Mouse (Mus musculus) embryonic facial prominence, embryonic 11.5 days (tissue): ENCODE data around the gene Utrn. TPM values are rescaled to one million over a fixed set of nuclear protein-coding genes. Genes with fewer than 3 reads are reported as not detected.

ENCODE experiments used
- ATAC-seq: fragments of 200-750 bp; cut with Nextera tagmentation; replicated peaks from 2 replicates; pipeline ENCODE4 v1.8.0; 2017; ENCODE audit warnings: low read depth; ENCODE audit not compliant: insufficient number of reproducible peaks, low FRiP score, low TSS enrichment
- DNase-seq: peaks from one replicate; pipeline ENCODE4 v3.0.0-alpha.2; 2015; ENCODE audit warnings: low spot score
- H3K27ac ChIP-seq: fragments of 300-500 bp; sonication (generic); replicated peaks from 2 replicates; pipeline ENCODE4 v1.5.1; 2014; ENCODE audit warnings: mild to moderate bottlenecking, low read depth, low read length, control low read depth
- H3K27me3 ChIP-seq: fragments of 300-500 bp; sonication (generic); 2 replicates; pipeline ENCODE4 v1.6.1; 2014; ENCODE audit warnings: mild to moderate bottlenecking, low read length, moderate library complexity, mixed read lengths; ENCODE audit not compliant: control insufficient read depth, insufficient read depth
- H3K36me3 ChIP-seq: fragments of 300-500 bp; sonication (generic); replicated peaks from 2 replicates; pipeline ENCODE4 v1.6.1; 2014; ENCODE audit warnings: low read depth, mild to moderate bottlenecking, low read length, moderate library complexity, mixed read lengths; ENCODE audit not compliant: control insufficient read depth, insufficient read depth
- H3K4me1 ChIP-seq: fragments of 300-500 bp; sonication (generic); 2 replicates; pipeline ENCODE4 v1.6.1; 2014; ENCODE audit warnings: low read length, mixed read lengths; ENCODE audit not compliant: control insufficient read depth, insufficient read depth
- H3K4me2 ChIP-seq: fragments of 300-500 bp; sonication (generic); 2 replicates; pipeline ENCODE4 v1.6.1; 2014; ENCODE audit warnings: low read depth, mild to moderate bottlenecking, control low read depth, low read length, moderate library complexity
- H3K4me3 ChIP-seq: fragments of 300-500 bp; sonication (generic); 2 replicates; pipeline ENCODE4 v1.5.1; 2014; ENCODE audit warnings: low read depth, low read length, control low read depth
- H3K9ac ChIP-seq: fragments of 300-500 bp; sonication (generic); replicated peaks from 2 replicates; pipeline ENCODE4 v1.6.1; 2014; ENCODE audit warnings: mild to moderate bottlenecking, control low read depth, low read length
- H3K9me3 ChIP-seq: fragments of 300-500 bp; sonication (generic); replicated peaks from 2 replicates; pipeline ENCODE4 v1.6.1; 2016; ENCODE audit warnings: mild to moderate bottlenecking, low read length, inconsistent platforms, mixed read lengths; ENCODE audit not compliant: control insufficient read depth
- WGBS: fragments of 180-500 bp; shearing (Covaris S2); extraction: QIAGEN DNeasy Blood & Tissue Kit; methylation state at CpG from one replicate; pipeline ENCODE4 v1.1.7; 2014; 5-methylcytosine and 5-hydroxymethylcytosine counted together
- polyA plus RNA-seq: library from polyadenylated mRNA; unstranded; fragments of >200 nt; fragmentation: Nextera tagmentation; extraction: Ambion mirVana; gene quantifications from 2 replicates; pipeline ENCODE4 v1.2.1, GENCODE M21; 2014

Gene Utrn
- polyA plus RNA-seq, 1 experiment from 2014 or later: 47.4 TPM

- H3K9ac ChIP-seq: no peak overlapping the region
- ATAC-seq: no peak
- no peaks in the 10 kb centered on the region for H3K4me1 ChIP-seq
- H3K27ac ChIP-seq: no peak overlapping the region
- DNase-seq: no peak
- no peak overlapping the region for H3K4me3 ChIP-seq
- 72% methylated on average over 3 of the region's 3 CpGs for WGBS
- no peak overlapping the region for H3K4me2 ChIP-seq
- no peaks in the 10 kb centered on the region for H3K27me3 ChIP-seq
- no peaks in the 10 kb centered on the region for H3K36me3 ChIP-seq
- no peaks in the 10 kb centered on the region for H3K9me3 ChIP-seq
These were observed 41.9 kb downstream of the Utrn start for GRCm38 (mm10) chr10:12827306-12827705.

GRCm38 (mm10) chr10:12826760-12827281, 42.3 kb downstream of the Utrn start:
- Histone ChIP-seq H3K4me3 (no peak overlapping the region), H3K4me1 (no peaks in the 10 kb centered on the region), H3K4me2 (no peak overlapping the region), H3K27ac (no peak overlapping the region), H3K36me3 (no peaks in the 10 kb centered on the region), H3K27me3 (no peaks in the 10 kb centered on the region), H3K9me3 (no peaks in the 10 kb centered on the region), H3K9ac (no peak overlapping the region)
- DNase-seq (peak; percentile 50), ATAC-seq (no peak; the same call in 1 of the 2 replicates)
- 66% methylated on average over 6 of the region's 6 CpGs for WGBS

GRCm38 (mm10) chr10:12824386-12824785, 44.8 kb downstream of the Utrn start:
- Histone ChIP-seq H3K4me3 (no peak overlapping the region), H3K36me3 (no peaks in the 10 kb centered on the region), H3K4me2 (no peak overlapping the region), H3K27ac (no peak overlapping the region), H3K9ac (no peak overlapping the region), H3K9me3 (no peaks in the 10 kb centered on the region), H3K4me1 (no peaks in the 10 kb centered on the region), H3K27me3 (no peaks in the 10 kb centered on the region)
- ATAC-seq (no peak), DNase-seq (no peak)
- 26% methylated on average over 4 of the region's 4 CpGs for WGBS

- Histone ChIP-seq H3K36me3 (no peaks in the 10 kb centered on the region), H3K4me3 (no peak overlapping the region), H3K27ac (no peak overlapping the region), H3K4me2 (no peak overlapping the region), H3K9ac (no peak overlapping the region), H3K9me3 (no peaks in the 10 kb centered on the region), H3K27me3 (no peaks in the 10 kb centered on the region), H3K4me1 (no peaks in the 10 kb centered on the region)
- 77% methylated on average over 15 of the region's 15 CpGs for WGBS
- ATAC-seq: no peak
- no peak for DNase-seq
These were observed 45.5 kb downstream of the Utrn start for GRCm38 (mm10) chr10:12823437-12824219.

GRCm38 (mm10) chr10:12820978-12821735, 48.0 kb downstream of the Utrn start:
- Histone ChIP-seq H3K4me3 (no peak overlapping the region), H3K4me1 (no peaks in the 10 kb centered on the region), H3K27ac (no peak overlapping the region), H3K27me3 (no peaks in the 10 kb centered on the region), H3K36me3 (no peaks in the 10 kb centered on the region), H3K4me2 (no peak overlapping the region), H3K9ac (no peak overlapping the region), H3K9me3 (no peaks in the 10 kb centered on the region)
- ATAC-seq (no peak), DNase-seq (no peak)
- WGBS: 89% methylated on average over 13 of the region's 13 CpGs

- no peak overlapping the region for H3K9ac ChIP-seq
- H3K4me2 ChIP-seq: no peak overlapping the region
- H3K9me3 ChIP-seq: no peaks in the 10 kb centered on the region
- no peak overlapping the region for H3K27ac ChIP-seq
- no peaks in the 10 kb centered on the region for H3K4me1 ChIP-seq
- ATAC-seq (no peak), DNase-seq (no peak)
- no peaks in the 10 kb centered on the region for H3K36me3 ChIP-seq
- H3K27me3 ChIP-seq: no peaks in the 10 kb centered on the region
- WGBS: 96% methylated on average over 6 of the region's 6 CpGs
- no peak overlapping the region for H3K4me3 ChIP-seq
These were observed 51.8 kb downstream of the Utrn start for GRCm38 (mm10) chr10:12817409-12817808.

- H3K4me3 ChIP-seq: no peak overlapping the region
- H3K4me1 ChIP-seq: no peaks in the 10 kb centered on the region
- no peak overlapping the region for H3K27ac ChIP-seq
- 91% methylated on average over 6 of the region's 6 CpGs for WGBS
- no peak for DNase-seq
- ATAC-seq: no peak
- H3K27me3 ChIP-seq: no peaks in the 10 kb centered on the region
- no peaks in the 10 kb centered on the region for H3K36me3 ChIP-seq
- no peaks in the 10 kb centered on the region for H3K9me3 ChIP-seq
- H3K4me2 ChIP-seq: no peak overlapping the region
- no peak overlapping the region for H3K9ac ChIP-seq
These were observed 52.6 kb downstream of the Utrn start for GRCm38 (mm10) chr10:12816530-12816929.

- no peak overlapping the region for H3K27ac ChIP-seq
- no peak for ATAC-seq
- H3K9ac ChIP-seq: no peak overlapping the region
- WGBS: 90% methylated on average over 7 of the region's 7 CpGs
- DNase-seq: no peak
- no peaks in the 10 kb centered on the region for H3K36me3 ChIP-seq
- no peaks in the 10 kb centered on the region for H3K4me1 ChIP-seq
- no peak overlapping the region for H3K4me2 ChIP-seq
- H3K4me3 ChIP-seq: no peak overlapping the region
- H3K9me3 ChIP-seq: no peaks in the 10 kb centered on the region
- H3K27me3 ChIP-seq: no peaks in the 10 kb centered on the region
These were observed 54.8 kb downstream of the Utrn start for GRCm38 (mm10) chr10:12814411-12814810.
